Comparison of ENCODE assay signal across 22 mouse cellular contexts in the genomic region with DNA sequence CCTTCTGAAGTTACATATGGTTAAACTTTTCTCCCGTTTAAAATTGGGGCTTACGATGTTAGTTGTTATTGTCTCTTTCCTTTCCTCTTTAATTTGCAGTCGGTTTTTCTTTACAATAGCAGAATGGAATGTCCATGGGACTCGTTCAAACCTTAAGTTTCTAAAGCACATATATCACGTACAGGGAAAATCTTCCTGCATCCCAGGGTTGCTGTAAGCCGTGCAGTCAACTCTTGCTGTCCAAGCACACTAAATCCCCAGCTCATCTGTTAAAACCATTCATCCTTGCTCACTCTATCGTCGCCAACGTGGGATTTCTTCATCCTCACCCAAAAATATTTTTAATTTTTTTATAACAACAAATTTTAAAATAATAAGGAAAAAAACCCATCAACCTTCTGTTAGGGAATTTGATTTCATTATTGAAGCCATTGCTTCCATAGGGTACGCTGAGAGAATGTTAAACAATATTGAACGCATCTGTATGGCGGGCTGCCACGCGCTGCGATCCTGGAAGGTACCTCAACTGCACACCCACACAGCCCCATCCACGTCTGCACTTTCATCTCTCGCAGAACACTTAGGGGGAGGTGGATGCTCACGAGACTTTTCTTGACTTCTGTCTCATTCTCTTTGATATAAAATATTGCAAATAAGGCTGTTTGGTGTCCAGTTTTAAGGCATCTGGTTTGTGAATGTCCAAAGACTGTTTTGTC. TPM values are rescaled to one million over a fixed set of nuclear protein-coding genes. Genes with fewer than 3 reads are reported as not detected.
DNase-seq lines count a peak whose midpoint lies in the region; ATAC-seq and TF ChIP-seq lines count a peak whose summit lies in the region.
"Had no signal": no experiment of that assay in that cellular context is flagged by ENCODE, and none has a peak within 500 bp of the region (broad histone marks: within the 10 kb centered on the region; RNA-seq: fewer than 3 reads in every experiment).

No protein-coding gene starts in this region.

- no peaks in the 10 kb centered on the region for H3K4me1 ChIP-seq in heart, adult 2 months (ENCODE audit: control insufficient read depth, insufficient read depth, low read length)
- H3K4me1 ChIP-seq in limb, embryonic 13.5 days, result peaks cover 15% of the 10 kb centered on the region
- peaks cover 4% of the 10 kb centered on the region; the same call in 1 of the 2 replicates for H3K4me1 ChIP-seq in limb, embryonic 10.5 days
- 0 out of 2 replicates have a peak, but pooled peaks cover 4% of the 10 kb centered on the region for H3K4me1 ChIP-seq in embryonic facial prominence, embryonic 14.5 days (ENCODE audit: control insufficient read depth, insufficient read depth, low read length)

- TF ChIP-seq POLR2A in heart, adult 2 months (IDR thresholded peaks at IDR 0.05; ENCODE audit: insufficient read depth, low read depth, low read length), result no peak

- H3K4me2 ChIP-seq in limb, embryonic 13.5 days (replicated peaks), result peak overlapping the region; percentile 50
- H3K4me2 ChIP-seq in embryonic facial prominence, embryonic 14.5 days (ENCODE audit: low read depth, low read length), result peak overlapping the region; percentile 30
- H3K4me2 ChIP-seq: heart, embryonic 11.5 days; hindbrain, embryonic 13.5 days; neural tube, embryonic 12.5 days had no signal

- no peaks in the 10 kb centered on the region for H3K36me3 ChIP-seq in heart, adult 2 months (ENCODE audit: control insufficient read depth, insufficient read depth, low read length)
- no peaks in the 10 kb centered on the region for H3K36me3 ChIP-seq in limb, embryonic 13.5 days
- H3K36me3 ChIP-seq in limb, embryonic 10.5 days, result no peaks in the 10 kb centered on the region
- H3K36me3 ChIP-seq in embryonic facial prominence, embryonic 14.5 days (ENCODE audit: control insufficient read depth, insufficient read depth, low read length), result no peaks in the 10 kb centered on the region
- H3K36me3 ChIP-seq: embryonic facial prominence, embryonic 12.5 days; hindbrain, embryonic 13.5 days; midbrain, embryonic 12.5 days; neural tube, embryonic 12.5 days had no signal

- WGBS in heart, adult 2 months, result 68% methylated on average over 18 of the region's 18 CpGs
- WGBS in limb, embryonic 13.5 days, result 57% methylated on average over 18 of the region's 18 CpGs
- 84% methylated on average over 18 of the region's 18 CpGs for WGBS in limb, embryonic 10.5 days
- 45% methylated on average over 18 of the region's 18 CpGs for WGBS in embryonic facial prominence, embryonic 14.5 days

- intact Hi-C loops in heart, adult 2 months (cut with DNase I), result no loop called here

- TF ChIP-seq CTCF in heart, adult 2 months (IDR thresholded peaks at IDR 0.05), result no peak

- H3K27me3 ChIP-seq in heart, adult 2 months (ENCODE audit: control insufficient read depth, insufficient read depth, low read length), result no peaks in the 10 kb centered on the region
- no peaks in the 10 kb centered on the region for H3K27me3 ChIP-seq in limb, embryonic 13.5 days
- no peaks in the 10 kb centered on the region for H3K27me3 ChIP-seq in limb, embryonic 10.5 days (ENCODE audit: low read depth, poor library complexity, severe bottlenecking)
- no peaks in the 10 kb centered on the region for H3K27me3 ChIP-seq in embryonic facial prominence, embryonic 14.5 days (replicated peaks; ENCODE audit: control insufficient read depth, insufficient read depth, low read length)
- H3K27me3 ChIP-seq: embryonic facial prominence, embryonic 12.5 days; hindbrain, embryonic 13.5 days; midbrain, embryonic 12.5 days; neural tube, embryonic 12.5 days had no signal

- no peaks in the 10 kb centered on the region for H3K79me2 ChIP-seq in heart, adult 2 months (replicated peaks; ENCODE audit: control insufficient read depth, insufficient read depth, low read length)

- ATAC-seq in limb, embryonic 13.5 days (ENCODE audit: low FRiP score, low read depth), result peak; percentile 86; the same call in 1 of the 2 replicates
- ATAC-seq in embryonic facial prominence, embryonic 14.5 days (ENCODE audit: low read depth), result no peak
- ATAC-seq: forebrain, embryonic 16.5 days; inflammation-experienced regulatory T-cells, adult 6 months had no signal

- H3K9ac ChIP-seq in heart, adult 2 months (ENCODE audit: low read depth, low read length), result no peak overlapping the region
- H3K9ac ChIP-seq in limb, embryonic 13.5 days, result no peak overlapping the region
- no peak overlapping the region for H3K9ac ChIP-seq in embryonic facial prominence, embryonic 14.5 days (ENCODE audit: low read depth, low read length)
- H3K9ac ChIP-seq: embryonic facial prominence, embryonic 12.5 days; hindbrain, embryonic 13.5 days; liver, embryonic 14.5 days; midbrain, embryonic 12.5 days; neural tube, embryonic 12.5 days had no signal

- no peak for DNase-seq in heart, adult 2 months
- DNase-seq in heart, adult 9 months (ENCODE audit: low spot score in 2 of 2), result no peak
- no peak for DNase-seq in limb, embryonic 10.5 days (ENCODE audit: low spot score)
- DNase-seq in embryonic facial prominence, embryonic 14.5 days (ENCODE audit: low spot score), result peak; percentile 62
- peak; percentile 30 for DNase-seq in mesoderm, embryonic 11.5 days (ENCODE audit: low read depth, low spot score)
- DNase-seq in left cerebral cortex, adult 8-10 months (ENCODE audit: low spot score in 2 of 2), result no peak
- DNase-seq: cerebellum, adult 9-11 months; kidney, adult 8-10 months; kidney, postnatal 25 days; right cerebral cortex, postnatal 4 days had no signal

- peak overlapping the region; percentile 10 for H3K27ac ChIP-seq in heart, adult 2 months
- peak overlapping the region; percentile 39; the same call in 1 of the 2 replicates for H3K27ac ChIP-seq in limb, embryonic 13.5 days
- no peak overlapping the region for H3K27ac ChIP-seq in limb, embryonic 10.5 days
- H3K27ac ChIP-seq in embryonic facial prominence, embryonic 14.5 days (replicated peaks; ENCODE audit: low read depth, low read length), result peak overlapping the region; percentile 56
- H3K27ac ChIP-seq: embryonic facial prominence, embryonic 12.5 days; hindbrain, embryonic 13.5 days; left cerebral cortex, adult 2 months; liver, embryonic 14.5 days; macrophage; midbrain, embryonic 12.5 days; neural tube, embryonic 12.5 days had no signal

- H3K4me3 ChIP-seq in heart, adult 2 months, result no peak overlapping the region
- no peak overlapping the region for H3K4me3 ChIP-seq in limb, embryonic 13.5 days
- no peak overlapping the region for H3K4me3 ChIP-seq in limb, embryonic 10.5 days
- H3K4me3 ChIP-seq in embryonic facial prominence, embryonic 14.5 days (ENCODE audit: low read depth, low read length), result no peak overlapping the region
- H3K4me3 ChIP-seq: embryonic facial prominence, embryonic 12.5 days; hindbrain, embryonic 13.5 days; left cerebral cortex, adult 2 months; midbrain, embryonic 12.5 days; neural tube, embryonic 12.5 days had no signal

- H3K9me3 ChIP-seq in limb, embryonic 13.5 days, result no peaks in the 10 kb centered on the region
- H3K9me3 ChIP-seq in limb, embryonic 10.5 days (replicated peaks), result no peaks in the 10 kb centered on the region
- H3K9me3 ChIP-seq in embryonic facial prominence, embryonic 14.5 days (ENCODE audit: control insufficient read depth, low read length), result no peaks in the 10 kb centered on the region
- H3K9me3 ChIP-seq: embryonic facial prominence, embryonic 12.5 days; hindbrain, embryonic 13.5 days; midbrain, embryonic 12.5 days; neural tube, embryonic 12.5 days had no signal

- no peak for TF ChIP-seq EP300 in heart, adult 2 months (IDR thresholded peaks at IDR 0.05; ENCODE audit: insufficient read depth, low read depth, low read length)

RNA-seq across cellular contexts. Expression of gene Mpdz, which starts 41.4 kb away (rescaled TPM):
- total RNA-seq in heart, adult 2 months (2021), result 10 to 100 TPM; 57.7 to 59.6 TPM
- polyA plus RNA-seq in heart, adult 2 months (2012; rRNA removed), result 19.3 and 29.8 TPM in 2 replicates
- polyA plus RNA-seq in limb, embryonic 13.5 days (2015; fragmentation: Nextera tagmentation; extraction: Ambion mirVana), result 42.1 and 45.5 TPM in 2 replicates
- 37.3 and 44.5 TPM in 2 replicates for polyA plus RNA-seq in limb, embryonic 10.5 days (2016; fragmentation: Nextera tagmentation; extraction: Ambion mirVana)
- 37.1 and 37.4 TPM in 2 replicates for polyA plus RNA-seq in embryonic facial prominence, embryonic 14.5 days (2014; fragmentation: Nextera tagmentation; extraction: Ambion mirVana)
- total RNA-seq in left cerebral cortex, adult 8-10 months (2022), result 10 to 100 TPM; 51.1 to 55.9 (median 54.2) TPM
- total RNA-seq: monocyte, adult 5-6 weeks had no signal
- polyA plus RNA-seq: macrophage had no signal

Comparison
In these comparisons a context has a peak if more than half of its experiments do, and no peak if none do; other contexts are left out.
1. DNase-seq: peak in embryonic facial prominence, embryonic 14.5 days (single experiment) and mesoderm, embryonic 11.5 days (single experiment); none in heart, adult 2 months (0 of 2), heart, adult 9 months (0 of 2), limb, embryonic 10.5 days (single experiment) and left cerebral cortex, adult 8-10 months (0 of 2).